Mouse (Mus musculus) ES-E14 (cell line): Measurements from ENCODE around the gene BC107364. TPM values are rescaled to one million over a fixed set of nuclear protein-coding genes. Genes with fewer than 3 reads are reported as not detected.
"Not testable (repeated sequence)": the region's sequence is repeated elsewhere in the genome, so short reads cannot be mapped to it uniquely, and the experiment has no call there.

Experiments used
- DNase-seq: peaks from one replicate; pipeline ENCODE4 v3.0.0-alpha.2; 2013; ENCODE audit warnings: low read depth, low spot score
- H3K27ac ChIP-seq: 2 replicates; pipeline ENCODE4 v1.5.1; 2012; ENCODE audit warnings: low read depth, mild to moderate bottlenecking, low read length, moderate library complexity, mixed read lengths; ENCODE audit not compliant: poor library complexity, insufficient read depth, severe bottlenecking
- H3K36me3 ChIP-seq: 2 replicates; pipeline ENCODE4 v1.6.1; 2012; ENCODE audit warnings: mild to moderate bottlenecking, low read length, moderate library complexity, mixed read lengths; ENCODE audit not compliant: control insufficient read depth, poor library complexity, insufficient read depth, severe bottlenecking
- H3K4me1 ChIP-seq, 2 experiments: fragments of 150-350 bp in 1 of 2; sonication (generic) in 1 of 2; 2 replicates each; pipeline ENCODE4 v1.6.1; 2012; ENCODE audit warnings: low read length in 2 of 2, mild to moderate bottlenecking in 1 of 2, mixed read lengths in 1 of 2; ENCODE audit not compliant: control insufficient read depth in 2 of 2, insufficient read depth in 2 of 2, poor library complexity in 1 of 2
- H3K4me3 ChIP-seq, 2 experiments: fragments of 150-350 bp in 1 of 2; sonication (generic) in 1 of 2; 2 replicates each; pipeline ENCODE4 v1.5.1; 2012; ENCODE audit warnings: low read length in 2 of 2, low read depth in 1 of 2, mild to moderate bottlenecking in 1 of 2, mixed read lengths in 1 of 2; ENCODE audit not compliant: insufficient read depth in 1 of 2, poor library complexity in 1 of 2, severe bottlenecking in 1 of 2
- H3K9ac ChIP-seq: 2 replicates; pipeline ENCODE4 v1.6.1; 2012; ENCODE audit warnings: low read depth, mild to moderate bottlenecking, low read length, mixed read lengths; ENCODE audit not compliant: poor library complexity, insufficient read depth, severe bottlenecking
- H3K9me3 ChIP-seq: fragments of 150-350 bp; sonication (generic); 2 replicates; pipeline ENCODE4 v1.6.1; 2012; ENCODE audit warnings: low read depth, mild to moderate bottlenecking, low read length; ENCODE audit not compliant: control insufficient read depth, insufficient read depth
- CHD2 ChIP-seq: IDR thresholded peaks from 2 replicates; pipeline ENCODE4 v1.6.1; 2014; ENCODE audit warnings: mild to moderate bottlenecking, low read depth, low read length, inconsistent platforms
- HCFC1 ChIP-seq: IDR thresholded peaks from 2 replicates; pipeline ENCODE4 v1.6.1; 2012; ENCODE audit warnings: low read length, inconsistent platforms, borderline replicate concordance; ENCODE audit not compliant: insufficient read depth
- MAFK ChIP-seq: IDR thresholded peaks from 2 replicates; pipeline ENCODE4 v1.6.1; 2014; ENCODE audit warnings: mild to moderate bottlenecking, low read depth, low read length, inconsistent platforms; ENCODE audit not compliant: insufficient read depth
- ZC3H11A ChIP-seq: IDR thresholded peaks from 2 replicates; pipeline ENCODE4 v1.6.1; 2012; ENCODE audit warnings: low read depth, mild to moderate bottlenecking, inconsistent platforms, low read length, borderline replicate concordance
- ZNF384 ChIP-seq: IDR thresholded peaks from 2 replicates; pipeline ENCODE4 v1.6.1; 2012; ENCODE audit warnings: low read depth, low read length, inconsistent platforms
- in situ Hi-C, 2 experiments: fragments of 600-800 bp; cut with MboI; formaldehyde crosslinking; loops; one replicate each; pipeline ENCODE4 v1.15.1; 2025; ENCODE audit warnings: low sequenced_read_pairs in 2 of 2, inconsistent platforms in 1 of 2; ENCODE audit not compliant: unreplicated experiment in 2 of 2
- total RNA-seq: library from RNA; depleted of rRNA; stranded (reverse); fragments of 300-350 nt; gene quantifications from 2 replicates; pipeline ENCODE4 v1.2.3, GENCODE M21; 2012

BC107364 gene
- total RNA-seq, 1 experiment, result not detected

GRCm38 (mm10) chr3:96487596-96488289 lies 35.6 kb upstream of the BC107364 start:
- TF ChIP-seq HCFC1, result no peak
- TF ChIP-seq CHD2, result no peak
- no peak for TF ChIP-seq ZC3H11A
- TF ChIP-seq MAFK, result no peak
- no peak for TF ChIP-seq ZNF384
- Histone ChIP-seq H3K27ac (no peak overlapping the region), H3K4me1 (peaks cover 2 to 4% of the 10 kb centered on the region in 2 experiments; a peak in 1 of 4 replicates), H3K36me3 (no peaks in the 10 kb centered on the region), H3K9me3 (no peaks in the 10 kb centered on the region), H3K4me3 (peak overlapping the region in 1 of 2 experiments; percentile 50; a peak in 2 of 4 replicates), H3K9ac (no peak overlapping the region)
- in situ Hi-C loops, result no loop called here
- no peak for DNase-seq

GRCm38 (mm10) chr3:96486828-96487559 lies 34.9 kb upstream of the BC107364 start:
- H3K4me3 ChIP-seq, H3K36me3 ChIP-seq, H3K4me1 ChIP-seq, H3K9ac ChIP-seq, H3K27ac ChIP-seq, DNase-seq, H3K9me3 ChIP-seq, in situ Hi-C loops: not testable (repeated sequence)

- DNase-seq, H3K9me3 ChIP-seq, in situ Hi-C loops: not testable (repeated sequence)
Measured at GRCm38 (mm10) chr3:96486064-96486827, 34.1 kb upstream of the BC107364 start.

GRCm38 (mm10) chr3:96485361-96485760 lies 33.3 kb upstream of the BC107364 start:
- Histone ChIP-seq H3K9ac (no peak overlapping the region), H3K4me1 (peaks cover 2 to 6% of the 10 kb centered on the region in 2 experiments; a peak in 1 of 4 replicates), H3K4me3 (no peak overlapping the region), H3K36me3 (no peaks in the 10 kb centered on the region), H3K27ac (no peak overlapping the region), H3K9me3 (no peaks in the 10 kb centered on the region)
- no peak for DNase-seq
- TF ChIP-seq ZC3H11A, result no peak
- no peak for TF ChIP-seq MAFK
- TF ChIP-seq HCFC1, result no peak
- TF ChIP-seq ZNF384, result no peak
- TF ChIP-seq CHD2, result no peak
- in situ Hi-C loops, result no loop called here

More at GRCm38 (mm10) chr3:96486064-96486827, 34.1 kb upstream of the BC107364 start:
- not testable (repeated sequence) for H3K27ac ChIP-seq, H3K9ac ChIP-seq, H3K4me1 ChIP-seq, H3K4me3 ChIP-seq, H3K36me3 ChIP-seq
